ENCODE assay signal across 32 mouse cellular contexts in genomic region chr6:83690936-83691335, GRCm38 (mm10). TPM values are rescaled to one million over a fixed set of nuclear protein-coding genes. Genes with fewer than 3 reads are reported as not detected.
"Had no signal": no experiment of that assay in that cellular context is flagged by ENCODE, and none has a peak within 500 bp of the region (broad histone marks: within the 10 kb centered on the region; RNA-seq: fewer than 3 reads in every experiment).

No protein-coding gene starts in this region.

- ATAC-seq: hindbrain, embryonic 16.5 days; inflammation-experienced regulatory T-cells, adult 6 months; intestine, embryonic 15.5 days; intestine, postnatal 0 days had no signal

- H3K9ac ChIP-seq: heart, embryonic 13.5 days; heart, embryonic 15.5 days; hindbrain, embryonic 12.5 days; hindbrain, embryonic 14.5 days; intestine, embryonic 15.5 days; limb, embryonic 12.5 days; liver, embryonic 13.5 days had no signal

- H3K4me3 ChIP-seq: gastrocnemius, adult 2 months; heart, adult 2 months; heart, embryonic 13.5 days; heart, embryonic 15.5 days; hindbrain, embryonic 10.5 days; hindbrain, embryonic 12.5 days; intestine, embryonic 15.5 days; layer of hippocampus, adult 2 months; left cerebral cortex, adult 2 months; limb, embryonic 10.5 days; limb, embryonic 12.5 days; liver, embryonic 13.5 days had no signal

- H3K27ac ChIP-seq: gastrocnemius, adult 2 months; heart, adult 2 months; heart, embryonic 13.5 days; heart, embryonic 15.5 days; hindbrain, embryonic 10.5 days; hindbrain, embryonic 12.5 days; hindbrain, embryonic 14.5 days; intestine, embryonic 15.5 days; layer of hippocampus, adult 2 months; left cerebral cortex, adult 2 months; limb, embryonic 10.5 days; limb, embryonic 12.5 days; liver, embryonic 13.5 days had no signal

- H3K4me1 ChIP-seq: hindbrain, embryonic 10.5 days; hindbrain, embryonic 12.5 days; intestine, embryonic 15.5 days; limb, embryonic 12.5 days; liver, embryonic 13.5 days had no signal

- H3K36me3 ChIP-seq: heart, embryonic 13.5 days; heart, embryonic 15.5 days; hindbrain, embryonic 10.5 days; hindbrain, embryonic 12.5 days; intestine, embryonic 15.5 days; limb, embryonic 10.5 days; limb, embryonic 12.5 days; liver, embryonic 13.5 days had no signal

- H3K9me3 ChIP-seq: heart, embryonic 13.5 days; heart, embryonic 15.5 days; hindbrain, embryonic 10.5 days; hindbrain, embryonic 12.5 days; intestine, embryonic 15.5 days; limb, embryonic 10.5 days; limb, embryonic 12.5 days; liver, embryonic 13.5 days had no signal

- DNase-seq: gastrocnemius, postnatal 25 days; liver, embryonic 13.5 days had no signal

- H3K4me2 ChIP-seq: heart, embryonic 11.5 days; heart, embryonic 13.5 days; heart, embryonic 15.5 days; hindbrain, embryonic 12.5 days; hindbrain, embryonic 14.5 days; intestine, embryonic 15.5 days; limb, embryonic 12.5 days; liver, embryonic 11.5 days; liver, embryonic 13.5 days had no signal

RNA-seq across cellular contexts. Expression of gene Cd207, which starts 13.3 kb away (rescaled TPM):
- total RNA-seq: gastrocnemius, adult 2 months; gastrocnemius, postnatal 10 days; gastrocnemius, postnatal 25 days; gastrocnemius, postnatal 4 days; granulocyte monocyte progenitor cell, adult 5-6 weeks; layer of hippocampus, adult 2 months; layer of hippocampus, postnatal 10 days; layer of hippocampus, postnatal 25 days; left cerebral cortex, adult 2 months; left cerebral cortex, postnatal 14 days; left cerebral cortex, postnatal 36 days had no signal
- polyA plus RNA-seq: heart, embryonic 11.5 days; hindbrain, embryonic 10.5 days; hindbrain, embryonic 12.5 days; hindbrain, embryonic 14.5 days; hindbrain, embryonic 16.5 days; inflammation-experienced regulatory T-cells, adult 6 months; intestine, embryonic 15.5 days; intestine, postnatal 0 days; kidney, embryonic 16.5 days; limb, embryonic 10.5 days; limb, embryonic 12.5 days; limb, embryonic 14.5 days; liver, embryonic 11.5 days had no signal

RNA-seq across cellular contexts. Expression of gene Vax2, which starts 20.1 kb away (rescaled TPM):
- total RNA-seq: gastrocnemius, adult 2 months; gastrocnemius, postnatal 10 days; gastrocnemius, postnatal 25 days; gastrocnemius, postnatal 4 days; granulocyte monocyte progenitor cell, adult 5-6 weeks; heart, adult 2 months; heart, postnatal 25 days; heart, postnatal 4 days; layer of hippocampus, adult 2 months; layer of hippocampus, postnatal 10 days; layer of hippocampus, postnatal 25 days; left cerebral cortex, adult 2 months; left cerebral cortex, postnatal 14 days; left cerebral cortex, postnatal 36 days had no signal
- polyA plus RNA-seq: frontal cortex, adult 2 months; heart, adult 2 months; heart, embryonic 11.5 days; heart, embryonic 13.5 days; heart, embryonic 15.5 days; heart, postnatal 0 days; hindbrain, embryonic 12.5 days; hindbrain, embryonic 14.5 days; hindbrain, embryonic 16.5 days; intestine, embryonic 15.5 days; intestine, postnatal 0 days; kidney, embryonic 16.5 days; liver, embryonic 11.5 days; liver, embryonic 13.5 days had no signal

RNA-seq across cellular contexts. Expression of gene Clec4f, which starts 34.9 kb away (rescaled TPM):
- total RNA-seq: gastrocnemius, adult 2 months; gastrocnemius, postnatal 25 days; granulocyte monocyte progenitor cell, adult 5-6 weeks; heart, postnatal 25 days; heart, postnatal 4 days; layer of hippocampus, adult 2 months; layer of hippocampus, postnatal 10 days; layer of hippocampus, postnatal 25 days; left cerebral cortex, adult 2 months; left cerebral cortex, postnatal 14 days; left cerebral cortex, postnatal 36 days had no signal
- polyA plus RNA-seq: frontal cortex, adult 2 months; heart, adult 2 months; hindbrain, embryonic 10.5 days; hindbrain, embryonic 12.5 days; hindbrain, embryonic 14.5 days; hindbrain, embryonic 16.5 days; inflammation-experienced regulatory T-cells, adult 6 months; limb, embryonic 10.5 days; limb, embryonic 12.5 days; limb, embryonic 14.5 days had no signal

RNA-seq across cellular contexts. Expression of gene Atp6v1b1, which starts 51.9 kb away (rescaled TPM):
- total RNA-seq: gastrocnemius, adult 2 months; gastrocnemius, postnatal 10 days; gastrocnemius, postnatal 25 days; gastrocnemius, postnatal 4 days; granulocyte monocyte progenitor cell, adult 5-6 weeks; heart, adult 2 months; heart, postnatal 25 days; heart, postnatal 4 days; left cerebral cortex, postnatal 14 days; left cerebral cortex, postnatal 36 days had no signal
- polyA plus RNA-seq: heart, embryonic 11.5 days; heart, embryonic 13.5 days; heart, embryonic 15.5 days; heart, postnatal 0 days; hindbrain, embryonic 10.5 days; hindbrain, embryonic 12.5 days; hindbrain, embryonic 14.5 days; hindbrain, embryonic 16.5 days; inflammation-experienced regulatory T-cells, adult 6 months; intestine, postnatal 0 days; limb, embryonic 10.5 days; limb, embryonic 12.5 days; liver, embryonic 11.5 days; liver, embryonic 13.5 days had no signal
